Mouse (Mus musculus): Measurements from ENCODE around the gene Arhgef9.
A peak's percentile ranks its signal among the peaks of the same experiment; 100 is the strongest.

Gene Arhgef9

DNA sequence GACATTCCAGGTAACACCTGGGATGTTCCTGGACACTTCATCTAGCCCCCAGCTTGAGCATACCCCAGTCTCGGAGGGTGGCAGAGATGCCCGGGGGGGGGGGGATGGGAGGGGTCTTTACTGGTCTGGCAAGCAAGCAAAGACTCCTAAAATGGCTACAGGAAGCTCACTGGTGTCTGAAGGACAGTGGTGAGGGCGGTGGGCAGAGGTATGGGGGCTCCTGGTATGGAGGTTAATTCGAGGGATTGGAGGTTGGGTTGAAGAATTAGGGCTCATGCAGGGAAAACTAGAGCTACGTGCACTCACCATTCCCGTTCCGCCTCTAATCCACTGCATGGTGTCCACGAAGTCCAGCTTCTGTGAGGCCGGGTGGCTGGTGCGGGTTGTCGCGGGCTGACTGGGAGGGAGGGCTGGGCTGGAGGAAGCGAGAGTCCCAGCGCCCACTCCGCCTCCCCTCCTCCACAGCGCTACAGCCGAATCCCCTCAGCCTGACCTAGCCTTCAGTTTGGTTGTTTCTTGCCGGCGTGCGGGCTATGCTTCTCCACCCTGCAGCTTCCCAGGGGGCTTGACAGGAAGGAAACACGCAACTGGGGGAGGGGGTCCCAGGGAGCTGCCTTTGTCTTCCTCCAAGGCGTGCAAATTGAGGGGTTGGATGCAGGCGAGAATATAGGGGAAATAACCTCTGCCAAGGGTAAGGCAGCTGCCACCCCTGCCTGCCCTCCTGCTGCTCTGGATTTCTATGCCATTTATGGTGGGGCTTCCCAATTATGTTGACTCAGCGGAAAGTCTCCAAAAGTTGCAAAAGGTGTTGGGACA is at the start of gene Arhgef9:
TSS of gene Arhgef9 (minus strand) at position 753 of the 816 bp plus-strand sequence.
- peak; percentile 49 to 51 for DNase-seq

DNA sequence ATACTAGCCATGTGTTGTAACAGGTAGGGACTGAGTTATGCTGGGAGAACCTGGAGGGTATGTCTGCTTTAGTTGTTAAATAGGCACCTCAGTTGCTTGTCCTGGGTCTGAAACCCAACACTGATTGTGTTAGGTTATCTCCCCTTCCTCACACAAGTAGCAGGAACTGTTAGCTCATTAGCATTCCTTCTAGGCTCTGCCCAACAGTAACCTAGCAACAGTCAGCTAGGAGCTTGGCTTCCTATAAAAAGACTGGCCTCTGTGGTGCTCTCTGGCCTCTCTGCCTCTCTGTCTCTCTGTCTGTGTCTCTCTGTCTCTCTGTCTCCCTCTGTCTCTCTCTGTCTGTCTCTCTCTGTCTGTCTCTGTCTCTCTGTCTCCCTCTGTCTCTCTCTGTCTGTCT is 42.2 kb upstream of the Arhgef9 start:
- no peak for DNase-seq

DNA sequence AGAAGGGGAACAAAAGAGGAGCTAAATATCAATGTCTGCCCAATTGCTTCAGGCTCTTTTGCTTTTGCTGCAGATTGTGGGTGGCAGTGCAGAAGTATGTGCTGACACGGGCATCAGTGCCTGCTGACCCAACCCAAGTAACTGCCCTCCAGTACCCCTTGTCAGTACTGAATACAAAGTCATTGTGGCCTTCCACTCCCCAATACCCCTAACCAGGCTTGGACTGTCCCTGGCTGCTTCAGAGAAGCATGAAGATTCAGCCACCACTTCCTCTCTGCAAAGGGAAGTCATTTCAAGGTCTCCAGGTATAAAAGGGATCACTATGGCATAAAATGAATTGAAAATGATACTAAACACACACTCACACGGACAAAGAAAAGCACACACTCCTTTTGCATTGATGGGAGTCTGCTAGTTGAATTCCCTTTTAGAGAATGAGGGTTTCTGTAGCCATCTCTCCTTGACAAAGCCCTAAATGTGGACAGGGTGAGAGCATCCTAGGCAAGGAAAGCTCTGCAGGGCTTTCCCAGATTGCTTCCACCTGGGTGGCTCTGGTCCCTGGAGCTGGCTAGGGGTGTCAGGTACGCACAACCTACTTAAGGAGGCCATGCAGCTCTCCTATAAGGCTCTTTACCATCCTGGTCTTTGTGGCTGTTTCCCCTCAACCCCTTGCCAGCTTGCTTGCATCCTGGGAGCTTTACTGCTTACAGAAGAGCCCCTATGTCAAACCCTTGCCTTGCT is 1.1 kb downstream of the Arhgef9 start:
- DNase-seq, result peak; percentile 26 to 34

DNA sequence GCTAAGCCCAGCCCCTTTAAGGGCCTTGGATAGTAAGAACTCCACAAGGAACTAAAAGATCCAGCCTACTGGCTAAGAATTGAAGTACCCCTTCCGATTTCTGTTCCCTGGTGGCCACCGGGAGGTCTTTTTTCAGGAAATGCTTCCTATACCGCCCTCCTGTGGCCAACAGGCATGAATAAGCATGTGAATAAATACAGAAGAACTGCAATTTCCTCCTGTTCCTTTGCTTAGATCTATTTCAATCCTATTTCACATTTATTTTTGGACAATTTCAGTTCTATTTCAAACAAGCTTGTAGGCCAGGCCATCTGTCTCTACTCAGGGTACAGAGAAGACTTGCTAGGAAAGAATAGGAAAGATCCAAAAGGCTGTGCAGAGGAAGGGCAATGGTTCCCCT is 20.7 kb downstream of the Arhgef9 start:
- peak; percentile 67 to 81 for DNase-seq

DNA sequence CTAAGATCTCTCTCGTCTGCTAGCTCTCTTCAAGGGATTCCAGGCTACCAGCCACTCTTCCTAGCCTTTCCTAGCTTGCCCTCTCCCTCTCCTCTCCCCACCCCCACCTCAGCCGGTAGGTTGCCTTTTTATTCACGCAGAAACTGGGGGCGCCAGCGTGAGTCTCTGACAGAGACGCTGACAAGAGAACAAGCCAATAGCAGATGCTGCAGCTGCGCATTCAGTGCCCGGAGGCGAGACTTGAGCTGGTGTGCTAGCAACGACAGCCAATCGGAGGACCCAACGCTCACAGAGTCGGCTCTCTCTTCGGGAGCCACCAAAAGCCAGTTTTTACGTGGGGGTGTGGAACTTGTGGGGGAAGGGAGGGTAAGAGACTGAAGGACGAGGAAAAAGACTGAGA is 30.3 kb downstream of the Arhgef9 start:
- peak; percentile 83 to 87 for DNase-seq

DNA sequence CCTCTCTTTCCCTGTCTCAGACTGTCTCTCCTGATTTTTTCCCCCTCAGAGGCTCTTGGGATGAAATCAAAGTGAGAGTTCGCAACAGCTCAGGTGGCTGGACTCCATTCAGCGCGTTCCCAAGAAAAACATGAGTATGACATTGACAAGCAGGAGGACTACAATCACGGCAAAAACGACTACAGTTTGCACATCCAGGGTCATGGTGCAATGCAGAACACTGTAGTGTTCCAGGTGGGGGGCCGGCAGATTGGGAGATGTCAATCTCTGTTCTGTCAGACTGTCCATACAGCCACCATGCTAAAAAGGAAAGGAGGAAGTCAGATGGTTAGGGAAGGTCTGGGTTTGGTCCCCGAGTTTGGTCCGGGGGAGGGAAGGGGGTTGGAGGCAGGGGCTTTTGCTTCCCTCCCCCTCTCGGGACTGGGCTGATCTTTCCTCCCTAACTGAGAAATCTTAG is 31.0 kb downstream of the Arhgef9 start:
- peak; percentile 36 to 46 for DNase-seq

DNA sequence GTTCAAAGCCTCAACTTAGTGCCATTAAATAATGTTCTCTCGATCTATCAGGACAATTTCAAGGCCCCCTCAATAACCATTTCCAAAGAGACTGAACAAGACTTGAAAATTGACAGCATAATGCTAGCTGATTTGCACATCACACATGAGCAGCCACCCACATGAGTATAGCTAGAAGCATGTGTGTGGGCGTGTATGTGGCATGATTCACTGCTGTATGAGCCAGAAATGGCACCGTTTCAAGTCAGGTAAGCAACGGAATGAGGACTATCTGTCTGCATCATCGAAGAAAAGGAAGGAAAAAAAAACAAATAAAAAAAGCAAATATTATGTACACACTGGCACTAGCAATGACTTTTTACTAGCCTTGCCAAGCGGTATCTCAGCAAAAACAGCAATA is 32.5 kb downstream of the Arhgef9 start:
- DNase-seq, result peak; percentile 53 to 56

DNA sequence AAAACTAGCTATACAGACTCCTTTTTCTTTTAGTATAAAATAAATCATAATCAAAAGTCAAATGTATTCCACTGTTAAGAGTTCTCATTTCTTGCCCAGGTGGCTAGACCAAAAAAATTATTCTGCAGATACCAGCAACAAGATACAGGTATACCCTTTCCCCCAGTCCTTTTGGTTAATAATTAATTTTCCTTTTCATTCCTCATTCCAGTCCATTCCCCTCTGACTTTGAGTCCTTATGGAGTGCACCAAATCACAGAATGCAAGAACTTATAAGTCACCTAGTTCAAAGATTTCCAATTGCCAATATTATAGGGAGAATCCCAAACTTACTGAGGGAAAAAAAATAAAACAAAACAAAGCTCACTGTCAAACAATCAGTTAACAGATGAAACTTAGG is 33.2 kb downstream of the Arhgef9 start:
- no peak for DNase-seq

DNA sequence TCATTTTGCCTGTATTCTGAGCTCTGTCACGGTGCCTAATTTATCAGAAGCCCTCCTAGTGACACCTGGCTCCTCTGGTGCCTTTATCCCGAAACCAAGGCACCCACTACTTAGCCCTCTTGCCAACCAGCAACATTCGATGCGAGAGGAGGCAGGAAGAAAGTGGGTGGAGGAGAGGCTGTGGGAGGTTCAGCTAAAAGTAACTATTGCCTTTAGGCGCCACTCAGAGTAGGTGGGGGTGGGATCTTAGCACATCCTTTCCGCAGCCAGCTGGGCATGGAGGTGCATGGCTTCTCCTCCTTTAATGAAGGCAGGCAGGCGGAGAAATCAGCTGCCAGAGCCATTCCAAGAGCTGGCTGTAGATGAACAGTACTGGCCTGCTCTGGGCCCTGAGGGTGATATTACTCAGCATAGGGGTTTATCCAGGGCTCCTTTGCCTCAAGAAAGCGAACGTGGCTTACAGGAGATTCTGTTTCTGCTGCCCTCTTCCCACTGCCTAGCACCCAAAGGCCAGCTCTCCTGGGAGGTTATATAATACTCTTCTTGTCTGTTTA is 39.7 kb downstream of the Arhgef9 start:
- DNase-seq, result peak; percentile 19 to 22

DNA sequence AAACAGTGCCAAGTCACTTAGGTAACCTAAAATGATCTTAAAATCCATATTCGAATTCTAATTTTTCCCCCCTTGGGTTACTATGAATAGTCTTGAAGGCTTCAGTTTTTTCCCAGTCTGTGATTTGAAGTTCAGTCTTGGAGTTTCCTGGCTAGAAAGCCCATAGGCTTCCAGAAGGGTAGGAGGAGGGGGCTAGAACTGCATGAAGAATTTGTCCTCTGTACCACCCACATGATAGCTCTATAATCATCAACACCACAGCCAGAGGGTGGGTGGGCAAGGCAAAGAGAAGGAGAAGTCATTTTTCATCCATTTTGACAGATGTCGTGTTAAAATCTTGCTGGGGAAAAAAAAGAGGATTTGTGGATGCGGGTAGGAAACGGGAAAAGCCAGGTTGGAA is 58.0 kb downstream of the Arhgef9 start:
- no peak for DNase-seq

DNA sequence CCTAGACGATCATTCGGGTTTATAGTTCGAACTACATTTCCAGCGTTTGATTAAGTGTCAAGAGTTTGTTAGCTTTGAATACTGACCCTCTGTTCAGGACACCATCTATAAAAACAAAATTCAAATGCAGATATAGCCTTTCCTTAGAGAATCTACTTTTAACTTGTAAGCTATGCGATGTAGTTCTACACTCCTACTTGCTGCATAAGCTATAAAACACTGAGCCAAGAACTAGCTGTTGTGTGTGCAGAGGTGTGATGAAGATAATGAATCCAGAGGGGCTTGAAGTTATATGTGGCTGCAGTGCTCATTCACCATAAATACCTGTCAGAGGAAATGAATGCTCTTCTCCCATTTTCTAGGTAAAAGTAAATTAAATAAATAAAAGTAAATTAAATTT is 63.2 kb downstream of the Arhgef9 start:
- DNase-seq, result no peak

DNA sequence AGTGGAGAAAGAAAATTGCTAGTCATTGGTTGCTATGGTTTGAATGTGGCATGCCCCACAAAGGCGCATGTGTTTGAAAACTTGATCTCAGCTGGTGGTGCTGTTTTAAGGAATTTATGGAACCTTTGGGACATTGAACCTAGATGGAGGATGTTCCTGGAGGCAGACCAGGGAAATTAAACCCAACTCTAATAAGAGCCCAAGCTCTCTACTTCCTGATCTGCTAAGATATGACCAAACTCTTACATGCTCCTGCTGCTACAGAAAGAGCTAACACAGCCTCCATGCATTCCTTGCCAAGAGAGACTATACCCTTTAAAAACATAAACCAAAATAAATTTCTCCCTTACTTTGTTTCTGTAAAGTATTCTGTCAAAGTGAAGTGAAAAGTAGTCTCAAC is 63.7 kb downstream of the Arhgef9 start:
- no peak for DNase-seq

DNA sequence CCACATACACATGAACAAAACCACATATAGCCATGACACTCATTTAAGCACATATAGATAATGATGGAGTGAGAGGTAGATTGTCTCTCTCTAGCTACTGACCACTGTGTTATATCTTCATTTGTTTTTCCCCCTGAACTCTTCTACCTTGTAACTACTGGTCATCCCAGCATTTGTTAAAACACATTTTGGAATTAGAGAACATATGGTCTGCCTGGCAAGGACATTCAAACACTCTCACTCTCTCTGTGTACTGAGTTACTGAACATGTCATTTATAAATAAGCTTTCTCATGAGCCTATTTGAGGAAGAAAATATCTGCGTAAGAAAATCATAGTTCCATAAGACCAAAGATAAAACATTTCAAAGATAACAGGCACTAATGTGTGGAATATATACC is 64.9 kb downstream of the Arhgef9 start:
- no peak for DNase-seq

DNA sequence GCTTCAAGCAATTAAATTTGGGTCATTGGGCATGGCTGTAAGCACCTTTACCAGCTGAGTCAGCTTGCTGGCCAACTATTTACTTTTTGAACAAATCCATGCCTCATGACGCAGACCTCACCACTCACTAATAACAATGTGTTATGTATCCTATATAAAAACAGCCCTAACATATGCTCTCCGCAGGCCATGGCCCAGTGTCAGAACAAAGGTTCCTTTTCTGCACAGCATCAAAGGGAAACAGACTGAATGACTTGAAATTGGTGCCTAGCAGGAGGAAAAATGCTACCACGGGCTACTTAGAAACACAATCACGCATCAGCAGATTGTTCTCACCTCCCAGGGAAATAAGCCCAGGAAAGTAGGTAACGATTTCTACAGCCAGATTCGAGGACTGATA is 73.2 kb downstream of the Arhgef9 start:
- peak; percentile 3 to 18 for DNase-seq

DNA sequence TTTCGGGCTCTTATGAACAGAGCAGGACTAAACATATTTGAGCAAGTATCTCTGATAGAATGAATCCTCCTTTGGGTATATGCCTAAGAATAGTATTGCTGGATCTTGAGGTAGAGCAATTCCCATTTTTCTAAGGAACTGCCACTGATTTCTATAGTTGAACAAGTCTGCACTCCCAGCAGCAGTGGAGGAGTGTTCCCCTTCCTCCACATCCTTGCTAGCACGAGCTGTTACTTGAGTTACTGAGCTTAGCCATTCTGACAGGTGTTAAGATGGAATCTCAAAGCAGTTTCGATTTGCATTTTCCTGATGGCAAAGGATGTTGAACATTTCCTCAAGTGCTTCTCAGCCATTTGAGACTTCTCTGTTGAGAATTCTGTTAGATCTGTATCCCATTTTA is 92.3 kb downstream of the Arhgef9 start:
- DNase-seq, result no peak

DNA sequence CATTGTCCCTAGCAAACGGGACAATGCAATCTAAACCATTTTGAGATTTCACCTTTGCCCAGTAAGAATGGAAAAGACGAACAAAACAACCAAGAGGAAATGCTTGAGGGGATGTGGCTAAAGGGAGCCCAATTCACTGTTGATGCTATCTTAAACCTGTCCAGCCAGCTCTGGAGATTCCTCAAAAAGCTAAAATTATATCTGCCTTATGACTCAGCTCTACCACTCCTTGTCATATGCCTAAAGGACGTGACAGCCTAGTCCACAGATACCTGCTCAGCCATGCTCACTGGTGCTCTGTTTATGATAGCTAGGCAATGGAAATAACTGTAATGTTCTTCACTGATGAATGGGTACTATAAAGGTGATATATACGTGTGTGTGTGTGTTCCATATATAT is 109.0 kb downstream of the Arhgef9 start:
- DNase-seq, result no peak

DNA sequence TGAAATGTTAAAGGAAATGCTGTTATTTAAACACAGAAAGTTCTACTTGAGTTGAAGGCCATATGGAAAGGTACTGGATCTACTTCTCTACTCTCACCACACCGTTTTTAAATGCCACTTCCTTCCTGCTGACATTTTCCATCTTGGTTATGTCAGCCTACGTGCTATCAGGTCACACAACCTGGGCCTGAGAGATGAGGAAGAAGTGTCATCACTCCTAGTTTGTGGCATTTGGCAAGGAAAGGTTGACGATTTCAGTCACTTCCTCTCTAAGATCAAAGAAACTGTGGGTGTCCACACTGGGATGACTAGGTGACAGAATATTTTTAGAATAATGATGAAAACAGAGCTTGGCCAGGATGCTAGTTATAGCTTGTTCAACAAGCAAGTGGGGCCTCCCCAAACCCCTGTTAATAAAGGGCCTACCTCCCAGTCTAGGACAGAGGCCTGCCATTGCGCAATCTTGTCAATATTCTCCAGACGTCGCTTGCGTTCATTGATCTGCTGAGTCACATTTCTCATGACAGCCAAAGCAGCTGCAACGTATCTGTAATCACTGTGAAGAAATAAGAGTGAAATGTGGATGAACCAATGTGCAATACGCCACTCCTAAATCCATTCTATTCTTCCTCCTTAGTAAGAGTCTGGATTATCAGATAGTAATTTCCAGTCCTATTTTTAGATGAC is 119.5 kb downstream of the Arhgef9 start:
- no peak for DNase-seq

DNA sequence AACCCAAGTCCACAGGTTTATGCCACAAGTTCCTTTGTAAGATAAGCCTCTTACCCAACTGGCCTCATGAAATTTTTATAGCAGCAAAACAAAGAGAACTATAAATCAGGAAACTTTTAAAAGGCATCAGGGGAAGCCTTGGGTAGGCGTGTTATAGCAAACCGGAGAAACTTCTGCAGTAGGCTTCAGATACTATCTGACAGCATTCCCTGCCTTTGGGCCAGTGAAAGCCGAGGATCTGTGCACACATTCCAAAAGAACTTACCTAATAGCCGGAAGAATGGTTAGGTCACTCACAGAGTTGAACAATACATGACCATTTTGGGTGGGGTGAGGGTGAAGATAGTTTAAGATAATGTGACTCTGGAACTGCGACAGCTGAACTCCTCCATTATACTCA is 168.7 kb downstream of the Arhgef9 start:
- DNase-seq, result no peak

DNA sequence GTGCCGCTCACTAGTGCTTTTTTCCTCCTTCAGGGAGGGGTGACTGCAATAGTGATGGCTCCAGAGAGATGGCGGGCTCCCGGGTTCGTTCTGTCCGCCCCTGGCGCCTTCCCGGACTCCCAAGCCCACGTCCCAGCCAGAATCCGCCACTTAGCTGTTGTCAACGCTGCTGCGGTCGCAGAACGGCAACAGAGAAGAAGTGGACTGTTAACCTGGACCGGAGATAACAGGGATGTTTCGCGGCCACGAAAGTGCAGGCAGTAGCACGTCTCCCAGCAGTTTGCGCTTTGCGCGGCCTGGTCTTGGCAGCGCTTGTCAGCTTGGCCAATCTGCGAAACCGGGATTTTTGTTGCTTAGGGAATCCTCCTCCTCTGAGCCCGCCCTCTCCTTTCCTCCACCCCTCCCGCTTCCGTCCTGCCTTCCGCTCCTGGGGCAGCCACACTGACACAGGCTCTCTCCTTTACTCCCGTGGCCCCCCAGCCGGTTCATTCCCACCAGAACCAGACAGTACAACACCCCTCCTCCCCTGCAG is 170.2 kb downstream of the Arhgef9 start, which contains the start of gene Spin4:
TSS of gene Spin4 (minus strand) at position 322 of the 532 bp plus-strand sequence.
- DNase-seq, result peak; percentile 74 to 78

DNA sequence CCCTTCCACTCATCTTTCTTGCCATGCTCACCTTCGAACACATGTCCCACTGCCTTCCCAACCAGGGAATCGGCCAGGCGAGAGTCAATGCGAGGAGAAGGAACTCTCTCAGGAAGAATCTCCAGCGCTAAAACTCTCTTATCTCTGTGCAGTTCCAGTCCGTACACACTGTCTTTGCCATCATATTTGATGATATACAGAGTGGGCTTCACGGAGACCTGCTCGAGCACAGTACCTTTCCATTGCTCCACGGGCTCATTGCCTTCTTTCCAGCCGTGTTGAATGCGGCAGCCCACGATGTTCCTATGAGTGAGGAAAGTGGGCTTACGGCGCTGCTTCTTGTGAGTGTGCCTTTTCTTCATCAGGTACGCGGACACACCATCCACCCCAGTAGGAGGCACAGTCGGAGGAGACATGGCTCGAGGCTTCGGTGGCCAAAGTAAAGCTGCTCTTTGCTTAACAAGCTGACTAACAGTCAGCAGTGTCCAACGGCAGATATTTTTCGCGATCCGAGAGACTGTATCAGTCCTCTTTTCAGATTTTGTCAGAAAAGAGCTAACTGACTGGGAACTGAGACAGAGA is 170.8 kb downstream of the Arhgef9 start:
- DNase-seq, result no peak

DNA sequence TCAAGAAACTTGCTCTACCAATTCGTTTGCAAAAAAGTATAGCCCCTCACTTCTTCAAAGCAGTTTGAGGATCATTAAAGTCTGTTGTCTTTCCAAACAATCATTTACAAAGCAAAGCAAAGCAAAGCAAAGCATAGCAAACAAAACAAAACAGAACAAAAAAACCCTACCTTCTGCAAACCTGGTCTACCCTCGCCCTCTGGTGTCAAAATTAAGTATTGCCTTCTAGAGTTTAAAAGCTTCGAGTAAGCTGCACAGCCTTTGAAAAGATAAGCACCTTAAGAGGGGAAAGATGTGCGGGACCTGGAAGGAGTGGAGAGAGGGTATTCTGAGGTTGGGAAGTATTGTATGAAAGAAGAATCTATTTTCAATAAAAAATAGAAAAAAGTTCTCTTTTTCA is 184.6 kb downstream of the Arhgef9 start:
- peak; percentile 34 to 58 for DNase-seq
